Comparison of ENCODE assay signal across 24 mouse cellular contexts in the genomic region with DNA sequence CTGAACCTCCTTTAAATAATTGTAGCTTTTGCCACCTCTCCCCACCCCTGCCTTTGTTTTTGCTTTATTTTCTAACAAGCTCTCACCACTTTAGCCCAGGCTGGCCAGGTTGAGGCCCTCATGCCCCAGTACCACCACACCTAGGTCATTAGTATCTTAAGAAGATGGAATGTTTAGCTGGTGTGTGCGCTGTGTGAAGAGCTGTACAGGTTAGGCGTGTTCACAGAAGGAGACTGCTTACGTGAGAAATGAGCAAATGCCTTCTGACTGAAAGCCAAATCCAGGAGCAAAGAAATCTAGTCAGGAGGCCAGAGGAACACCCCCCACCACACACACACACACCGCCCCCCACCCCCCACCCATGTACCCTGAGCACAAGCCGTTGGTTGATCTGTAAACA.
DNase-seq lines count a peak whose midpoint lies in the region; ATAC-seq and TF ChIP-seq lines count a peak whose summit lies in the region.
"Had no signal": no experiment of that assay in that cellular context is flagged by ENCODE, and none has a peak within 500 bp of the region (broad histone marks: within the 10 kb centered on the region; RNA-seq: fewer than 3 reads in every experiment).

No protein-coding gene starts in this region.

- no peaks in the 10 kb centered on the region; the same call in 1 of the 2 replicates for H3K4me1 ChIP-seq in forebrain, embryonic 11.5 days (replicated peaks; ENCODE audit: control insufficient read depth, insufficient read depth, low read length)
- H3K4me1 ChIP-seq in forebrain, embryonic 10.5 days = peaks cover 16% of the 10 kb centered on the region
- H3K4me1 ChIP-seq in lung, postnatal 0 days (ENCODE audit: insufficient read depth, low read depth, low read length) = no peaks in the 10 kb centered on the region
- H3K4me1 ChIP-seq: forebrain, embryonic 15.5 days had no signal

- H3K36me3 ChIP-seq in forebrain, embryonic 11.5 days (ENCODE audit: control insufficient read depth, insufficient read depth, low read length) = no peaks in the 10 kb centered on the region
- H3K36me3 ChIP-seq in forebrain, embryonic 10.5 days (replicated peaks) = no peaks in the 10 kb centered on the region
- H3K36me3 ChIP-seq in lung, postnatal 0 days (ENCODE audit: insufficient read depth, low read length) = no peaks in the 10 kb centered on the region
- H3K36me3 ChIP-seq: embryonic facial prominence, embryonic 10.5 days; embryonic facial prominence, embryonic 12.5 days; forebrain, embryonic 15.5 days; G1E had no signal

- H3K27ac ChIP-seq in forebrain, embryonic 11.5 days (ENCODE audit: low read depth, low read length) = no peak overlapping the region
- H3K27ac ChIP-seq in forebrain, embryonic 10.5 days = no peak overlapping the region
- no peak overlapping the region for H3K27ac ChIP-seq in lung, postnatal 0 days (ENCODE audit: low read length)
- H3K27ac ChIP-seq: embryonic facial prominence, embryonic 10.5 days; embryonic facial prominence, embryonic 12.5 days; forebrain, embryonic 13.5 days; forebrain, embryonic 15.5 days had no signal

- WGBS in forebrain, embryonic 11.5 days = 85% methylated on average over 5 of the region's 5 CpGs
- WGBS in forebrain, embryonic 10.5 days = 87% methylated on average over 5 of the region's 5 CpGs
- 53% methylated on average over 5 of the region's 5 CpGs for WGBS in lung, postnatal 0 days

- no peak overlapping the region for H3K4me3 ChIP-seq in forebrain, embryonic 11.5 days (ENCODE audit: low read depth, low read length)
- H3K4me3 ChIP-seq in forebrain, embryonic 10.5 days = no peak overlapping the region
- H3K4me3 ChIP-seq in lung, postnatal 0 days (ENCODE audit: low read depth, low read length) = no peak overlapping the region
- H3K4me3 ChIP-seq: embryonic facial prominence, embryonic 10.5 days; embryonic facial prominence, embryonic 12.5 days; forebrain, embryonic 13.5 days; forebrain, embryonic 15.5 days had no signal

- TF ChIP-seq EP300 in lung, postnatal 0 days (IDR thresholded peaks at IDR 0.05) = no peak

- no peak overlapping the region for H3K4me2 ChIP-seq in forebrain, embryonic 11.5 days (ENCODE audit: low read depth, low read length, severe bottlenecking)
- no peak overlapping the region for H3K4me2 ChIP-seq in lung, postnatal 0 days (replicated peaks; ENCODE audit: low read depth, low read length)
- H3K4me2 ChIP-seq: embryonic facial prominence, embryonic 12.5 days; forebrain, embryonic 13.5 days; forebrain, embryonic 15.5 days had no signal

- DNase-seq in forebrain, embryonic 11.5 days (ENCODE audit: low spot score) = no peak
- DNase-seq in forebrain, embryonic 10.5 days (ENCODE audit: extremely low spot score, low spot score) = no peak
- DNase-seq in lung, postnatal 0 days (ENCODE audit: low spot score) = peak; percentile 53
- no peak for DNase-seq in lung, adult 18-20 months
- DNase-seq in layer of hippocampus, postnatal 14 days (ENCODE audit: low spot score in 2 of 2) = no peak
- DNase-seq: adrenal gland, adult 8-10 months; adrenal gland, postnatal 14 days; adrenal gland, postnatal 36 days; B cell, adult 2 months; cerebellum, adult 11-12 months; cerebellum, adult 2 months; cerebellum, adult 9-10 months; cerebellum, postnatal 10 days; cerebellum, postnatal 25 days; forebrain, postnatal 0 days had no signal

- no peak for TF ChIP-seq CTCF in lung, postnatal 0 days (IDR thresholded peaks at IDR 0.05)

- H3K9me3 ChIP-seq in forebrain, embryonic 11.5 days (ENCODE audit: control insufficient read depth, low read length) = no peaks in the 10 kb centered on the region
- H3K9me3 ChIP-seq in forebrain, embryonic 10.5 days = no peaks in the 10 kb centered on the region
- no peaks in the 10 kb centered on the region for H3K9me3 ChIP-seq in lung, postnatal 0 days (ENCODE audit: low read length)
- H3K9me3 ChIP-seq: embryonic facial prominence, embryonic 10.5 days; embryonic facial prominence, embryonic 12.5 days; forebrain, embryonic 13.5 days; forebrain, embryonic 15.5 days had no signal

- H3K9ac ChIP-seq in forebrain, embryonic 11.5 days (ENCODE audit: low read length) = no peak overlapping the region
- H3K9ac ChIP-seq in lung, postnatal 0 days (replicated peaks; ENCODE audit: low read depth) = no peak overlapping the region
- H3K9ac ChIP-seq: embryonic facial prominence, embryonic 12.5 days; forebrain, embryonic 13.5 days; forebrain, embryonic 15.5 days; forebrain, postnatal 0 days had no signal

- no peaks in the 10 kb centered on the region for H3K27me3 ChIP-seq in forebrain, embryonic 11.5 days (ENCODE audit: control insufficient read depth, insufficient read depth, low read length)
- H3K27me3 ChIP-seq in forebrain, embryonic 10.5 days (ENCODE audit: poor library complexity, severe bottlenecking) = no peaks in the 10 kb centered on the region
- H3K27me3 ChIP-seq in lung, postnatal 0 days (replicated peaks; ENCODE audit: insufficient read depth, low read length) = no peaks in the 10 kb centered on the region
- H3K27me3 ChIP-seq: CH12.LX; embryonic facial prominence, embryonic 12.5 days; forebrain, embryonic 13.5 days; forebrain, embryonic 15.5 days; Patski had no signal

- ATAC-seq in forebrain, embryonic 11.5 days (replicated peaks; ENCODE audit: low FRiP score) = 0 out of 2 replicates have a peak, but pooled peaks have one; percentile 25
- ATAC-seq in lung, postnatal 0 days = peak; percentile 78
- ATAC-seq: activated CD4-positive, CD25-positive, alpha-beta regulatory T cell, adult 4 months; CD4-positive, CD25-positive, alpha-beta regulatory T cell, adult 4 months; forebrain, embryonic 13.5 days; forebrain, embryonic 15.5 days; forebrain, postnatal 0 days; Patski had no signal
